Mouse (Mus musculus) heart, postnatal 25 days (tissue): ENCODE data around the gene Cmah. TPM values are rescaled to one million over a fixed set of nuclear protein-coding genes. Genes with fewer than 3 reads are reported as not detected.

Source experiments
- DNase-seq: peaks from one replicate; pipeline ENCODE4 v3.0.0; 2022; ENCODE audit warnings: low spot score
- intact Hi-C: fragments of 180-260 bp; cut with DNase I; formaldehyde crosslinking; loops from one replicate; pipeline ENCODE4 v1.15.1; 2025
- total RNA-seq, 2 experiments: library from RNA; stranded (reverse); gene quantifications; 2 replicates each; pipeline ENCODE4 v1.2.3; 2021

Gene Cmah
- total RNA-seq = 1 to 10 TPM; 2.9 to 4.9 TPM

DNA sequence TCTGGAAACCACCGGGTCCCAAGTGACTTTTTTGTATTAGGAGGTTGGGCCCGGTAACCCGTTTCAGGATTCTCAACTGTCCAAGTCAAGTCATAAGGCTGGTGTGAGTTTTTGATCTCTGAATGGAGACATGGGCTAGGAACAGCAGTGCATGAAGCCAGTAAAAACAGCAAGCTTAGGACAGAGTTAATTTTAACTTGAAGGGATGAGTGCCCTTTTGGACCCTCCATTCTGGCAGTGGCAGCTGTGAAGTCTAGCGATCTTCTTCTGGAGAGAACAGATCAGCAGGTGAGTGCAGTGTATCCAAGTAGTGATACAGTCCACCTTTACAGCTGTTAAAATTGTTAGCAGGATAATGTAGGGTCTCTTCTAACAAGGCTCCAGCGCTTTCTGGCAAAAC, at the start of gene Cmah:
Gene Cmah (plus strand): TSS at position 204 of the 400 bp plus-strand sequence.
- no peak for DNase-seq
- intact Hi-C loops = no loop called here

DNA sequence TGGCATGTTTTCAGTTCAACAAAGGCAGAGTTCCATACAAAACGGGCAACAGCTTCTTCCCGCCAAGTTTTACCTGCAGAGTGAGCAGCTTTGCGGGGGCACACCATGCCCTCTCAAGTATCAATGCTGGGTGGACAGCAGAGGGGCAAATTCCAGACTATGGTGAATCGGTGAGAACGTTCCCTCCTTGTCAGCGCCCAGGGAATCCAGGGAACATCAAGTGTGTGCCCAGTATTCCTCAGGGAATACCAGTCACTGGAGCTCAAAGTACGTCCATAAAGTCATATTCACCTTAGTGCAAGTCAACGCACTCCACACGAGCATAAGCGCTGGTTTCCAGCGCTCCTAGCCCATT, 47.8 kb upstream of the Cmah start:
- intact Hi-C loops = no loop called here
- no peak for DNase-seq

DNA sequence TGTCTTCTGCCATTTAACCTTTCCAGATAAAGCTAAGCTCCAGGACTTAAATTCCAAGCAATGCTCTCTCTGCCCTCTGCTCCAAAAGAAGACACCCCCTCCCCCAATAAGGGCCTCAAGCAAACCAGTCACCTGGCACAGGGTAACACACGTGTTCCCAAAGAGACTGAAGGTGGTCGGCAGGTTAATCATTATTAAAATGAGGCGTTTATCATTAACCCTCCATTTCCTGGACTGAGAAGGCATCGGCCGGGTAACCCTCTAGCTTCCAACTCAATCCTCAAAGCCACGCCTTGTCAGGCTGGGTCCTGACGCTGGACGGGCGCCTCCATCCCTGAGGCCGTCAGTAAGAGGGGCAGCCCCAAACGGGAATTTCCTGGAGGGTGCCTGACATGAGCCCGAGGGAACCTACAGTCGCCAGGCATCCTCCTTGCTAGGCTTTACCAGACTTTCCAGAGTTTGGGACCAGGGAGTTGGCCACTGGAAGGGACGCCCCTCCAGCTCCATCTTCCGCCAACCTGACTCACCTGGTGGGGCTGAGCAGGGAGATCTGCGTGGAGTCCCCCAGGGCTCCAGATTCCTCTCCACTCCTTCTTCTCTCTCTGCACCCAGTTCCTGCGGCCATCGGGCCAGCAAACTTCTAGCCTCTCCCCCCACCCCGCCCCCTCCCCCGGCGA, 47.3 kb upstream of the Cmah start:
- intact Hi-C loops = loop anchor here (5.0 kb wide), 3 partner anchors 253 to 488 kb away; no protein-coding TSS in a partner anchor
- no peak for DNase-seq

DNA sequence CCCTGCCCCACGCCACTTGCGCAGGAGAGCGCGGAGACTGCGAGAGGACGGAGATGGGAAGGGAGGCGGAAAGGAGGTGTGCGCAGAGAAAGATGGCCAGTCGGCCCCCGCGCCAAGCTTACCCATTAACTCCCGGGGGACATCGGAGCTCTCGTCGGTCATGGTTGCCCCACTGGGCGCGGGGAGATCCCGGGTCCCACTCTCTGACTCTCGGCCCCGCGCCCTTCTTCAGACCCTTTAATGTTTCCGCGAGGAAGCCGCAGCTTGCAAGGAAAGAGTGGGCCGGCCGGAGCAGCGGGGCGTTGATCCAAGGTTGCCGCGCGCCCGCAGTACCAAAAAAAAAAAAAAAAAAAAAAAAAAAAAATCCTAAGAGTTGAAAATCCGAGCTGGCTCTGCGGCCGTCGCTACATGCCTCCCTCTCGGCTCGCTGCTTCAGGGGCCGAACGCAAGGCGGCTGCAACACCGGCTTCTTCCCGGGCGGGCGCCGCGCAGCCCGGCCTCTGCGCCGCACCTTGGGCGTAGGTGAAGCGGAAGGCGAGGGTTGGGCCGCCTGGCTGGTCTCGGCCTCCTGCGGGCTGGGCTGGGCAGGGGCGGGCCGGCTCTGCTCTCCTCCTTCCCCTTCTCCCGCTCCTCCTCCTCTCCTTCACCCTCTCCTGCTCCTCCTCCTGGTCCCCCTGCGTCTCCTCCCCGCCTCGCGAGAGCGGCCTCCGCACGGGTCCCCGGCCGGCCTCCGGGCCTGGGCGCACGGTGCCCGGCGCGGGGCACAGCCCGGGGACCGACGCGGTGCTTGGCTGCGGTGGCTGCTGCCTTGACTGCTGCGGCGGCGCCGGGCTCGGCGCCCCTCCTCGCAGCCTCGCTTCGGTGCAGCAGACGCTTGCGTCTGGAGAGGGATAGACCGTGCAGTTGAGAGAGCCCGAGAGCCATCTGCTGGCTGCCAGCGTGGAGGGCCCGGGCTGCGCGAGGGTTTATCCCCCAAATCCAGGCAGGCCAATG, 46.5 kb upstream of the Cmah start, which contains the start of gene Carmil1:
Gene Carmil1 (minus strand): TSS at position 357 of the 993 bp plus-strand sequence.
- intact Hi-C loops = loop anchor here (1.0 to 5.0 kb wide), 4 partner anchors 167 to 488 kb away; no protein-coding TSS in a partner anchor
- peak; percentile 72 for DNase-seq

DNA sequence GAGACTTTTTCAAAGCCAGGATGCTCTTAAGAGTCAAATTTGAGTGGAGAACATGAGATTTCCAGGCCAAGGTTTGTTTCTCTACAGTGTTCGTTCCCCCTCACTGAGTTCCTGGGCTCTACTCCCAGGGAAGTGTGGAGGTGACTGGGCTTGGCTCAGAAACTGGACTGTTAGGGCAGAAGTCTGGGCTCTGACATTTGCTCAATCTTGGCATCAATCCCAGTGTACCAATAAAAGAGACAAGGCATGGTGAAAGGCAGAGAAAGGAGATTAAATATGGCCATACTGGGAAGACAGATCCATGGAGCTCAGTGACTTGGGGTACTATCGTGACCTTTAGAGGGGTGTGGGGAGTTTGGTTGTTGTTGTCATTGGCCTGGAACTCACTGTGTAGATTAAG, 39.8 kb upstream of the Cmah start:
- intact Hi-C loops = no loop called here
- DNase-seq = no peak

DNA sequence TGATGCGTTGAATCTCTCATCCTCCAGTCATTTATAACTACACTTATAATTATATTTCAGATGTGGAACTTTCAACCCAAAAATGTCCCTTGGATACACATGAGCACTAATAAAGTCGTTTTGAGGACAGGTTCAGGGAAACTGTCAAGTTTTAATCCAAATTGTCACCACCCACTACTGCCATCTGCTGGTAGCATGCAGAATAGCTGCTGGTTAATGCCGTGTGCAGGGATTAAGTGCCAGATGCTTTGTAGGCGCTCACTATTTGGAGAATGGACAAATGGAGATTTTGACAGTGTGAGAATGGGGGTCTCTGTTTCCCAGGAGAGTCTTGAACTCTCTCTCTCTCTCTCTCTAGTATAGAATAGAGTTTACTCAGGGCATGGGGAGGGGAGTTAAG, 30.0 kb upstream of the Cmah start:
- DNase-seq = no peak
- intact Hi-C loops = loop anchor here (2.0 to 5.0 kb wide), 2 partner anchors 270 to 504 kb away; no protein-coding TSS in a partner anchor

DNA sequence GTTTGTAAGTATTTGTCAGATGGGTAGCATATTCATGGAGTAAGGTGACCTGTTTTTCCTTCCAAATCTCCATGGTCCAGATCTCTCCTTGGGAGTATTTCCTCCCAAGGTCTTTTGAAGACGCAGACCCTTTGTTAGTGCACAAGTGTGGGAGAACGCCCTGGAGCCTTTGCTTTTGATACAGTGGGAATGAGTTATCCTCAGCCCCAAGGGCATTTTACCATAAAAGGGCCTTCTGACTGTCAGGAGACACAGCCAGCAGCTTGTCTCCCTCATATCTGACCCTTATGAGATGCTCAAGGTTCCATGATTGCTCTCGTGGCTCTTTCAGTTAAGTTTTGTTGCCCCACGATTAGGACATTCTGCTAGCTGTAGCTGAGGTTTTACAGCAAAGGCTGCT, 21.7 kb upstream of the Cmah start:
- intact Hi-C loops = no loop called here
- DNase-seq = no peak

DNA sequence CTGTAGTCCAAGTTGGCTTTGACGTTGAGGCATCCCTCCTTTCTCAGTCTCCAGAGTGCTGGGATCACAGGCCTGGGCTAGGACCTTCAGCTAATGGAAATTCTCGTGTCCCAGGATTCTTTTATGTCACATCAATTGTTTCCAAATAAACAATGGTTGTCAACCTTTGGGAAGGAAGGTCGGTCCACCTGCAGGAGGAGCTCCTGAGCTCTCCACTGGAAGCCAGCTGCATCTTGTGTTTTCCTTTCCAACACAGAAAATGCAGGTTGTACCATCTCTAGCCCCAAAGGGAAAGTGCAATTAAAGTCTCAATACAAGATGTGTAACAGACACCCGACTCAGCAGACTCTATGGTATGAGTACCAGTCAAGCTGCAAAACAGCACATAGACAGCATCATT, 21.0 kb upstream of the Cmah start:
- no peak for DNase-seq
- intact Hi-C loops = no loop called here

DNA sequence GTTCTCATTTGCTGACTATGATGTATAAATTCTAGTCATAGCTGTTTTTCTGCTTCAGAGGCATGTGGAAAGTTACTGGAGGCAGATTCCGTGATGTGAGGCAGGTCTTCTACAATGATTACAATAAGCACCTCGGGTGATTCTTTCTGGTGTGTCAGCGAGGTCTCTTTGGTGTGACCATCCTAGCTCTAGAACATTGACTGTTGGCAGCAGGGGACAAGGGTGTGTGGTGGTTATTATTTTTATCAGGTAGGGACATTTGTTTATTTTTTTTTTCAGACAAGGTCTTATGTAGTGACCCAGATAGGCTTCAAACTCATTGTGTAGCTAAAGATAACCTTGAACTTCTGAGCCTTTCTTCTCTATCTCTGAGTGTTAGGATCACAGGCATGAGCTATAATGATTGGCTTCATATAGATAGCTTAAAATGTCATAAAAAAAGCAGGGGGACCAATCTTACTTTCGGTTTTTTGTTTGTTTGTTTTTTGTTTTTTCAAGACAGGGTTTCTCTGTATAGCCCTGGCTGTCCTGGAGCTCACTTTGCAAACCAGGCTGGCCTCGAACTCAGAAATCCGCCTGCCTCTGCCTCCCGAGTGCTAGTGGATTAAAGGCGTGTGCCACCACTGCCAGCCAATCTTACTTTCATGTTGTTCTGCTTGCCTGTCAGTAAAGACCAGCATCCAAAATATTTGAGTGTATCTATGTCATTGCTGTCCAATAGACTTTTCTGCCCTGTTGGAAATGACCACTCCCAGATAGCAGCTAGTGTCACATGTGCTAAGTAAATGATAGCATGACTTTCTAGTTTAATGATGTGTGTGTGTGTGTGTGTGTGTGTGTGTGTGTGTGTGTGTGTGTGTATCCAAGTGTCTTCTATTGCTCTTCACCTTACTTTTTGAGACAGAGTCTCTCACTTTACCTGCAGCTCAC, 15.9 kb upstream of the Cmah start:
- intact Hi-C loops = no loop called here
- DNase-seq = no peak

DNA sequence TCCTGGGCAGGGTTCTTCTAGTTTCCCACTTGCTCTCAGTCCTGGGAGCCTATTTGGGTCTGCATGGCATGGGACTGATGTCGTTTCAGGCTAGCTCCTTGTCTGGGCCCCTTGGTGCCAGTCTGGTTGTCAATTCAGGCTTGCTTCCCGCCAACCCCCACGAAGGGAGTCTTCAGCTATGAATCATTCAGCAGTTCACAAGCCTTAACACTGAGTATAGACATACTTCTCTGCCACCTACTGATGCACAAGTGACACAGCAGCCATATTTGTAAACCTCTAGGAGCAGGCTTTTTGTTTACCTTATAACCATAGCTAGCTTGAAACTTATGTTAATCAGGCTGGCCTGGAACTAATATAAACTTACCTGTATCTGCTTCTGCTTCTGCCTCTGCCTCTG, 10.6 kb upstream of the Cmah start:
- DNase-seq = no peak
- intact Hi-C loops = no loop called here

DNA sequence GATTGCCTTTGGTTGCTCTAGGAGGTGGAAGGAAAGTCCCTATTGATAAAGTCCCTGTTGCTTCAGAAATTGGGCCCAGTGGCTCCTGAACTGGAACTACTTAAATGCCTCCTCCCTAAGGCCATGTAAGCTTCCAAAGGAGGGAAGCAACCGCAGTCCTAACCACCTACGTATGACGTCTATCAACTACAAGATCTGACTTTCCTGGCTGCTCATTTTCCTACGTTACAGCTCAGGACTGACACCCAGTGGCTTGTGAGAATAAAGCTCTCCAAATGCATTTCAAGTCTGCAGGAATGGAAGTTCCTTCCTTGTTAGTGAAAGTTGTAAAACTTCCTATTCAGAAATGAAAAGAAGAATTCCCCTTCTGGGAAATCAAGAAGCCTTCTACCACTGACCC, 8.6 kb upstream of the Cmah start:
- DNase-seq = no peak
- intact Hi-C loops = no loop called here

DNA sequence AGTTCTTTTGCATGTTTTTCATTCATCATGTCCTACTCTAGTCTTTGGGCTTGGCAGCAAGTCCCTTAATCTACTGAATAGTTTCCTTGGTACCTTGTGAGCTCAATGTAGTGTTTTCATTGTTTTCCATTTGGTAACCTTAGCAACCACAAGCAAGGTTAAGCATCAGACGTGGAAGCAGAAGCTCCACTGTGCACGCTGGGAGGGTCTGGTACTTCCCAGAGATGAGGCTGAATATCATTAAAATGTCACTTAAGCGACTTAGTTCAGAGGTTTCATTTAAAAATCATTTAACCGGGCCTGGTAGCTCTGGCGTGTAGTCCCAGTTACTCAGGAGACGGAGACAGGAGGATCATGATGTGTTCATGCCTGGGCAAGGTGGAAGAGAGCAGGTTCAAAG, 5.9 kb upstream of the Cmah start:
- intact Hi-C loops = no loop called here
- DNase-seq = no peak

DNA sequence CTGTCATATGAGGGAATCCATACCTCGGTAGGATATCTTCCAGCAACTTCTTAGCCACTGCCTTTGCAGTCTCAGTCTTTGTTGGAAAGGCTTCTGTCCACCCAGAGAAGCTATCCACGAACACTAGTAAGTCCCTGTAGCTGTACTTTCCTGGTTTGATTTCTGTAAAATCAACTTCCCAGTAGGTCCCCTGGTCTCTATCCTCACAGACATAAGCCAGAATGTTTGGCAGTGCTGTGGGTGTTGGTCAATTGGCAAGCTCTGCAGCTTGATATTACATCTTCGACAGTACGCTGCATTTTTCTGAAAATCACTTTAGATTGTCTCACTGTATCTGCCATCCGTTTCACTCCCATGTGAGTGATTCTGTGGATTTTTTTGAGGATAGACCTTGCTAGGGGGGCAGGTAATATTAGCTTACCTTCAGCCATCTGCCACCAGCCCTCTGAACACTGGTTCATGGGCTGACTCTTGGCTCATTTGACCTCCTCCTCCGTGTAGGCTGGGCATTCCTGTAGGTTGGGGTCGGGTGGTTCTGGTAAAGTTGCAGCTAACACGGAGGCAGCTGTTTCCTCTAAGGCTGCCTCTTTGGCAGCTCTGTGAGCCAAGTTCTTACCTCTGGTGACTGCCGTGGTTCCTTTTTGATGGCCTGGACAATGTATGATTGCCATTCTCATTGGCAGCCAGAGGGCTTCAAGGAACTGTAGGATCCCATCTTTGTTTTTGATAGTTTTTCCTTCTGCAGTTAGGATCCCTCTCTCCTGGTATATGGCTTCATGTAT, 1.0 kb downstream of the Cmah start:
- intact Hi-C loops = no loop called here
- no peak for DNase-seq

DNA sequence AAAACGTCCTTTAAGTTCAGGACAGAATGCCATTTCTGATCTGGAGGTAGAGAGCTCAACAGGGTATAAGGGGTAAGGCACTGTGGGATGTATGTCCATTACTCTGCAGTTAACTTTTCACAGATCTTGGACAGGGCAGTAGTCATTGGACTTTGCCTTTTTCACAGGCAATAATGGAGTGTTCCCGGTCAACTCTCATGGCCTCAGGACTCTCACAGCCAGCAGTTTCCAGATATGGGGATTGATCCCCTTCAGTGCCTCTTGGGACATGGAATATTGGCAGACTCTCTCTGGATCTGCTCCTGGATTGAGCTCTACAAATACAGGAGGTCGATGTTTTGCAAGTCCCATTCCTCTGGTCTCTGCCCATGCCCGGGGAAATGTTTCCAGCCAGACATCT, 2.9 kb downstream of the Cmah start:
- intact Hi-C loops = no loop called here
- DNase-seq = no peak

DNA sequence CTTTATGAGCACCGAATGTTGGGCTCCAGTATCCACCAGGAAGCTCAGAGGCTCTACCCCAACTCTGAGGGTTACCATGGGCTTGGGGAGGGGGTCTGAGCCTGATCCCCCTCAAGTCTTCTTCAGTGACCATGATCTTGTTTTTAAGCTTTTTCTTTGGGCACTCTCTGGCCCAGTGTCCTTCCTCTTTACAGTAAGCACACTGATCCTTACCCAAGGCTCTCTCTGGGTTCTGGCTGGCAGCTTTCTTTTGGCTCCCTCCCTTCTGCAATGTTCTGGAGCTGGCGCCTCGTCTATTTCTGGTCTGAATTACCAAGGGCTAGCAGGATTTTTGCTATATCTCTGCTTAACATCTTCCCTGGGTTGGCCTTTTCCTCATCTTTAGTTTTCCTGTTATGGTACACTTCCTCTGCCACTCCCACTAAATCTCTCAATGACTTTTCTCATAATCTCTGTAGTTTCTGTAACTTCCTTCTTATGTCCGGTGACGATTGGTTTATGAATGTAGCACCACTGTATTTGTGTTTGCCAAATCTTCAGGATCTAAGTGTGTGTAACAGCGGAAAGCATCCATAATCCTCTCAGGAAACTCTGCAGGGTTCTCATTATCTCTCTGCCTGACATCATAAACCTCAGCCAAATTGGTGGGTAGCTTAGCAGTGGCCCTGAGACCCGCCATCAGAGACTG, 3.8 kb downstream of the Cmah start:
- intact Hi-C loops = no loop called here

DNA sequence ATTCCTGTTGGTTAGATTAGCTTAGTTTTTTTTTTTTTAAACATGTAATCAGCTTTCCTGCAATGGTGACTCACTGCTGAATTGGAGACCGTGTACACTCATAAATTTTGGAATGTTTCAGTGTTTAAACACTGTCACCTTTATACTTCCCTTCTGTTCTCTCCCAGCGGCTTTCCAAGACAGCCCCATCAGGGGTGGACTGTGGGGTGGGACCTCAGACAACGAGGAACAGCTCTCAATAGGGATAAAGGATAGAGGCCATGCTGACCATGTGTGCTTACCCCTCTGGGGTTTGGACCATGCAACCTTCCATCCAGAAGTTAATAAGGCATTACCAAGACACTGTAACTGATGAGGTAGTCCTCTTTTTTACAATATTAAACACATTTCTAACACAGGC, 5.3 kb downstream of the Cmah start:
- intact Hi-C loops = no loop called here

More for the DNA sequence above, 3.8 kb downstream of the Cmah start:
- no peak for DNase-seq

DNA sequence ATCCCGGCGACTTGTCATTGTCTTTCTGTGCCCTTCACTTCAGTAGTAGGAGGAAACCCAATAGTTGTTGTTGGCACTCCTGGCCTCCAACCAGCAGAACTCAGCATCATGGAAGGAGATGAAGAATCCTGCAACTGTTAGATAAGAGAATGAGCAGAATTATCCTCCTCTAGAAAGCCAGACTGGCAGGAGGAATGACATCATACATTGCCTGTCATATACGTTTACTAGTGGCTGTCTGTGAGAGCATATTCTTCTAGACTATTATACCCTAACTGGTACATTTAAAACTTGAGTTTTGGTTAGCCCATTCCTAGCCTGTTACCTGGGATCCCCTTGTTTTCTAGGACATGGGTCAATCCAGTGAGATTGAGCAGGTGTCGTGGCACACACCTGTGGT, 9.6 kb downstream of the Cmah start:
- DNase-seq = no peak

More for the DNA sequence above, 5.3 kb downstream of the Cmah start:
- DNase-seq = no peak

DNA sequence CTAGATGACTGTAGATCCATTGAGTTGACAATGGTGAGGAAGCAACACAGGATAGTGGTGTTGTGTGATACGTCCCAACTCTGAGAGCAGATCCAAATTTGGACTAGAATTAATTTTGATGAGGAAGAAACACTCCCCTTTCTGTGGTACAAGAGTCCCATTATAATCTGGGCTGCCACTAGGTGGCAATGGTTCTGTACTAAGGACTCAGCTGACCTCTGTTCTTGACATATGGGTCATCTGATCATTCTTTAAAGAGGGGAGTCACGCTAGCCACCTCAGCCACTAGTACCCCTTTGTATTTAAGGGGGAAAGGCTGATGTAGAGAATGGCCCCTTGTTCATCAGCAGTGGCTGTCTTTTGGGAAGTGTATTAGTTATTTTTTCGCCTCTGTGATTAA, 10.7 kb downstream of the Cmah start:
- intact Hi-C loops = loop anchor here (5.0 kb wide), 1 partner anchor 349 kb away; no protein-coding TSS in a partner anchor
- DNase-seq = no peak

More for the DNA sequence above, 9.6 kb downstream of the Cmah start:
- intact Hi-C loops = loop anchor here (5.0 kb wide), 1 partner anchor 350 kb away; no protein-coding TSS in a partner anchor
